Mouse (Mus musculus): Measurements from ENCODE around the gene Atp5f1.

GRCm38 (mm10) chr3:105994730-105995129, 34.8 kb upstream of the Atp5f1 start:
- TF ChIP-seq CTCF (IDR thresholded peaks at IDR 0.05; ENCODE audit: low read depth) (no peak), EP300 (IDR thresholded peaks at IDR 0.05; ENCODE audit: low read depth) (no peak)

Data from liver, postnatal 0 days (tissue).